Mouse (Mus musculus) cerebellum, postnatal 14 days (tissue): ENCODE measurements around the gene Jmjd1c.

Experiments used
- DNase-seq, 2 experiments: peaks; one replicate each; pipeline ENCODE4 v3.0.0; 2021; ENCODE audit warnings: mixed read lengths in 2 of 2

Gene Jmjd1c

DNA sequence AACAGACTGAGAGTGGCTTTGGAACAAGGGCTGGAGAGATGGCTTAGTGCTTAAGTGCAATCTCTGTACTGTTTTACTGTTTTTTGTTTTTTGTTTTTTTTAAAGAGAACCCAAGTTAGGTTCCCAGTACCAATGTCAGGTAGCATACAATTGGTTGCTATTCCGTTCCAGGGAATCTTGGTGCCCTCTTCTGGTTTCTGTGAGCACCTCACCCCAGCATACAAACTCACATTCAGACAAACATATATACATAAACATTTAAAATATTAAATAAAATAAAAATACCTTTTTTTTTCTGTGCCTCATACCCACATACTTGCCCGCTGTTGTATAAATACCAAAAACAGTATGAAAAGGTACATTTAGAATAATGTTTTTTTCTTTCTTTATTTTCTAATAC lies 38.4 kb downstream of the Jmjd1c start:
- no peak for DNase-seq

DNA sequence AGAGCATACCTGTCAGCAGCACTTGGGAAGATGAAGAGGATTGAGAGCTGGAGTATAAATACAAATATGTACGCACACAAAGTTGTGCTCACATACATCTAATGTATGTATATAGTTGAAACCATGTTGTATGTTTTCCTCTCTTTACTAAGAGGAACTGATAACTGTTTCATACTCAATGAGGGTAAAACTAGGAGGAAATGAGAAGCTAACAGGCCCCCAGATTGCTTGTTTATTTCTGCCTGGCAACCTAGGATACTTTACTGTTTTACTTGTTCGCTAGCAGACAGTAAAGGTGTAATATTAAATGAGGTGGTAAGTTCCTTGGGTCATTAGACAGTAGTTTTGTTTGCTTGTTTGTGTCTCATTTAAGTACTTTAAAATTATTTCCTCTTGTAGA lies 41.5 kb downstream of the Jmjd1c start:
- no peak for DNase-seq

DNA sequence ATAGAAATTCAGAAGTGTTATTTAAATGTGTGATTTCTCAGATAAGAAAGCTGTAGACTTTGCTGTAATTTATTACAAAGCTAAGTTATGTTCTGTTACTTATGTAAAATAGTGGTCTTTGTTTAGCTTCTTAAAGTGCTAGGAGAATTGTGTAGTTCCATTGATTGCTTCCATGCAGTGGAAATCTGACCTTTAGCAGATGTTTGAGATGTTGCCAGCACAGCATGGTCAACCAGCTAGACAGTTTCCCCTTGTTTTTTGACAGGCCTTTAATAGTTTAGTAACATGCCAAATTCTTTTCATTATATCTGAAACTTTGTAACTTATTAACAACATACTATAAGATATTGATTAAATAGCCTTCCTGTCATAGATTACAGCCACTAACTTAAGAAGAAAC lies 47.7 kb downstream of the Jmjd1c start:
- DNase-seq = no peak

DNA sequence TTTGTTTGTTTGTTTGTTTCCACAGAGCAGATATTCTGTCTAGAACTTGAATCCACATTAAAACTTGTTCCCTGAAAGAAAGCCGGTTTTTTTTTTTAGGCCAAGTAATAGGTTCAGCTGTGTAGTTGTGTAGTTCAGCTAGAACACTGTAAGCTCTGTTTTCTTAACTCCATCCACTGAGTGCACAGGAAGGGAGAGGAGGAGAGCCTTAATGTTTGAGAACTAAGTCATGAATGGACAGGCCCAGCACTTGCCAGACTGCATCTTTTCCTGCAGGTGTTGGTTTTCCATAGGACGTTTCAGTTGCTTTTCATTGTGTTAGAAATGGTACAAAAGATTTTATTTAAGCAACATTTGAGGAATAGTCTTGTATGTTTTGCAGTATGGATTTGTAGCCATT lies 48.3 kb downstream of the Jmjd1c start:
- DNase-seq = no peak

DNA sequence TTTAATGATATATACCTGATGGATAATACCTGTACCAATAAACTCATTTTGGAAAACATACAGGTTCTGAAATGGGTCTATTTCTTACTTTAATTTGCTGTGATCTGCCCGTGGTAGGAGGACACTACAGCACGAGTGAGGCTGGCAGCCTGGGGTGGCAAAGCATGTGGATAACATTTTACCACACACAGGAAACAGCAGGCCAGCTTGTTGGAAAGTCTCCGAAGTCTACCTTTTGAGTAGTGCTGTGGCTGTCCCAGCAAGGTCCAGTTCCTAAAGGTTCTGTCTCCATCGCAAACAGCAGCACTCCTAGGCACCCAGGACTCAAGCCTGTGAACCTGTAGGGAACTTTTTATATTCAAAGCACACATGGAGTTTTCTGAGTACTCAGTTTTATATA lies 49.7 kb downstream of the Jmjd1c start:
- DNase-seq = no peak

DNA sequence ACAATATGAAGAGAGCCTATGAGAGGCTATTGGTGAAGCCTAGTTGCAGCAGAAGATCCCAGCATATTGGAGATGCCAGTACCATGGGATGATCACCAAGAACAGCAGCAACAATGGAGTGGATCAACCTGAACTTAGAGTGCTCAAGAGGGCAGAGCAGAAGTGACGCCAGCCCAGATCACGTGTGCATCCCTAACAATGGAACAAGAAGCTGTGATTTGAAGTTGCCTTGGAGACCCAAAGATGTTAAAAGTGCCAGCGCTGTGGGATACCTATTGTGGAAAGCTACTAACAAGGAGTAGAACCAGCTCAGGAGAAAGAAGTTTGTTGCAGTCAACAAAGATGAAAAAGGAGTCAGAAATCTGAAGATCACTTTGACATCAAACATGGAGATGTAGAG lies 55.8 kb downstream of the Jmjd1c start:
- DNase-seq = no peak

DNA sequence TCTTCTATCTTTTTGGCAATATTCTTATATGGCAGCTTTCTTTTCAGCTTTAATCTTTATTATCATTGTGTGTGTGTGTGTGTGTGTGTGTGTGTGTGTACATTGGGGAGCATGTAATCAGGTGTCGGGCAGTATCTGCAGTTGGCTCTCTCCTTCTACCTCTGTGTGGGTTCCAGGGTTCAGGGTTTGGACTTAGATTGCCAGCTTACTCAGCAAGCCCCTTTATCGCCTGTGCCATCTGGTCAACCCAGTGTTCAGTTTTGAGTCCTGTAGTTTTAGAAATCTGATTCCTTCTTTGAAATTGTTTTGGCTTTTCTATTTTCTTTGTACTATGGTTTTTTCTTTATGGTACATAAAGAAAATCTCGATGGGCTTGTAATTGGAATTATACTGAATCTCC lies 58.7 kb downstream of the Jmjd1c start:
- DNase-seq = peak in 1 of 2 experiments; percentile 48

DNA sequence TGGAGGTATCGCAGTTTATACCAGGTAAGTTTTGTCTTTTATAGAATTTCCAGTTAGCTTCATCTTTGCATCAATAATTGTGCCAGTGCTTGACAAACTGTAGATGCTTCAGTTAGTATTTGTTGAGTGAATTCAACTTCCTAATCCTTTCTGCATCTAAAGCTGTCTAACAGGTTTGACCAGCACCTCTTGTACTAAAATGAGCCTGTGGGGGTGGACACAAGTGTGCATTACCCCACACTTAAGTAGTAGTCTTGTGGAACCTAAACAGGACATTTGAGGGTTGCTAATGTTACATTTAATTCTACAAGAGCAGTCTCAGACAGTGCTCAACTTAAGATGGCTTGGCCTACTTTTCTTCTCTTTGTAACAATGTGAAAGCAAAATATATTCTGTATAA lies 78.1 kb downstream of the Jmjd1c start:
- no peak for DNase-seq

DNA sequence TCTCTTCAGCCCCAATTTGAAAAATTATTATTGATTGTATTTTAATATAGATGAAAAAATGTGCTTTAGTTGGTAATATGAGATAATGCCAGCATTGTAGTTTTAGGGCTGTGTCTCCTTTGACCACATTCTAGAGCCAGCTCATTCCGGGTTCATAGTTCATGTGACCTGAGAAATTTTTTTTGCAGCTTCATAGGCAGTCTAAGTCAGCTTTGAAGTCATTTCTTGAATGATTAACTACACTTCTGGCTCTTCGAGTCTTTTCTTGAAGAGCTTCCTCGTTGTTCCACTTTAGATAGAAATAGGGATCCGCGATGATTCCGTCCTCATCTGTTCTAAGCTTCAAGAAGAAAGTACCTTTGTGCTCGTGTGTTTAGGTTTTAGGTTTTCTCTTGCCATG lies 80.1 kb downstream of the Jmjd1c start:
- no peak for DNase-seq

DNA sequence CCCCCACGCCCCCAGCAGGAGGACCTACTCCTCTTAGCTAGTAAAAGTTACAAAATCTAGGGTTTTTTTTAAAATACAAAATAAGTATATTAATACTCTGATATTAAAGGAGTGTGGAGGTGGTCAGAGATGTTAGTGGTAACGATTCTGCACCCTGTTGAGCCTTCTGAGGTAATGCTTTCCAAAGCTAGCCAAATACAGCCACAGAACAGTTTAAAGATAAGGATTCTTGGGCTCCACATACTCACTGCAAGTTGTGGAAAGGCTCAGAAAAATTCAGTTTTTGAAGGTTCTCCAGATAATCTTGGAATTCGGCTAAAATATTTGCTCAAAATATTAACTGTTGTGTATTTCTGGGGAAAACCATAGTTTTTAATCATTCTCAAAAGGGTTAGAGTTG lies 81.0 kb downstream of the Jmjd1c start:
- DNase-seq = no peak

DNA sequence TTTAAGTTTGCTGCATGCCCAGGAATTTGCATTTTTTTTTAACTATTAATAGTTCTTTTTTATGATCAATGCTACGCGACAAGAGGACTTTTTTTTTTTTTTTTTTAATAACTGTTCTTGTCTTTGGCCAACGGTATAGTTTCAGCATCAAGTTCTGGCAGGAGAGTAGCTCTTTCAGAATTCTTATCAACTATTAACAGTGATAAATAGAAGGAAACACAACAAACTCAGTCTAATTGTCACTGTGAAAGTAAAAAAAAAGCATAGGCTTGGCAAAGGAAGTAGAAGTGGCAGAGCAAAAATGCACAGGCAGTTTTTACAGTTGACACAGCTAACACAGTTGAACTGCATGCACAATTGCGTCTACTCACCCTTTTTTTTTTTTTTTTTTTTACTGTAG lies 81.5 kb downstream of the Jmjd1c start:
- DNase-seq = no peak

DNA sequence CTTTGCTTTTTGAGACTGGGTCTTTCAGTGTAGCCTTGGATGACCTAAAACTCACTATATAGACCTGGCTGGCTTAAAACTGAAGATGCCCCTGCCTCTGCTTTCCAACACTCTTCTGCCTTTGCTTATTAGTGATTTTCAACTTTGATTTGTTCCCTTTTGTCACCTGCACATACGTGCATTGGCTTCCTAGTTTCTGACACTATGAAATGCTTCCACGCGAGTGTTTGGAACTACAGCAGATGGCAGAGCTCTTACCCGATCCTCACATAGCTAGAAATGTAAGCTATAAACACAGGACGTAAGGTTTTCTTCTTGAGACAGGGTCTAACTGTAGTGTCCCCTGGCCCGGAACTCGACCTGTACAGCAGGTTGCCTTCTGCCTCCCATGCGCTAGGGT lies 84.1 kb downstream of the Jmjd1c start:
- no peak for DNase-seq

DNA sequence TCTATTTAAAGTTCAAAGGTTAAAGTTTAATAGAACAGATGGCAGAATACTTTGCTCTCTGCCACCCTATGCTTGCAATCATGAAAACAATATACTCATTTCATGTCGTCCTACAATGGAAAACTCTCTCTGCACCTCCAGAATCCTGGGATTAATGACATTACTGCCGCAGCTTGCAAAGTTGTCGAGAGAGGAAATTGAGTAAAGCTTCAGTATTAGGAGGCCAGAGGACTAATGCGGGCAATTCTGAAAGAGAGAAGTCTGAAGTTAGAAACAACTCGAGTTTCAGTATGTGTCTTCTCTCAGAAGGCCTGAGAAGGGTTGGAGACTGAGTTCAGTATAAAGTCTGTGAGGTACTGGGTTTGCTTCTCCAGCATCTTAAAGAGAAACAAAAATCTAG lies 84.9 kb downstream of the Jmjd1c start:
- no peak for DNase-seq

DNA sequence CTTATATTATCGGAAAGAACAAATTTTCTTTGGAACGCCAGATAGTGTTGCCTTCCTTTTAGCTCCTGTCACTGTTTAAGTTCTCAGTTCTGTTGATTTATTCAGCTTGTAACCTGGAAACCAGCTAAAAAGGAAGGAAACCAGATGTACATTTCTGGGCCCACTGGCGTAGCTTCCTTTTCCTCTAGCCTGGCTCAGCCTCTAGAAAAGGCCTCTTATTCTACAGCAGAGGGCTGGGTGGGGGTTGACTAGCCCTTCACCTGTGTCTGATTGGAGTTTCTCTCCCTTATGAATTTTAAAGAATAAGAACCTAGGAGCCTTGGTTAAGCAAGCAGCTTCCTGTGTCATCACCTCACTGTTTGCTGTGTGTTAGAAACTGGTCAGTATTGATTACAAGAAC lies 86.7 kb downstream of the Jmjd1c start:
- no peak for DNase-seq

DNA sequence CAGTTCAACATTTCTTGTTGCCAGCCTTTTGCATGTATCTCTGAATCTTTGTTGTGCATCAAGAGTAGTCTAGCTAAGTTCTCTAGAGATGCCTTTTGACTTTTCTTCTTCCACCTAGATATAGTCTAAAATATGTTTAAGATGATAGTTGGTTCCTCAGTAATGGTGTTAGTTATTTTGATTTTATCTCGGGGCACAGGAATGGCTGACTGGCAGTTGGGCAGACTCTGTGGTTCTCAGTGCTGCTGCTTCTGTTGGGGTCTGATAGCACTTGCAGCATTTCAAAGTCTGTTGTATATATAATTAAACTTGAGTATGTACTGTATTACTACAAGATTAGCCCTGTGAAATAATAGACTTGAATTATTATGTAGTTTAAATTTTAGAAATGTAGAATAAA lies 87.2 kb downstream of the Jmjd1c start:
- no peak for DNase-seq

DNA sequence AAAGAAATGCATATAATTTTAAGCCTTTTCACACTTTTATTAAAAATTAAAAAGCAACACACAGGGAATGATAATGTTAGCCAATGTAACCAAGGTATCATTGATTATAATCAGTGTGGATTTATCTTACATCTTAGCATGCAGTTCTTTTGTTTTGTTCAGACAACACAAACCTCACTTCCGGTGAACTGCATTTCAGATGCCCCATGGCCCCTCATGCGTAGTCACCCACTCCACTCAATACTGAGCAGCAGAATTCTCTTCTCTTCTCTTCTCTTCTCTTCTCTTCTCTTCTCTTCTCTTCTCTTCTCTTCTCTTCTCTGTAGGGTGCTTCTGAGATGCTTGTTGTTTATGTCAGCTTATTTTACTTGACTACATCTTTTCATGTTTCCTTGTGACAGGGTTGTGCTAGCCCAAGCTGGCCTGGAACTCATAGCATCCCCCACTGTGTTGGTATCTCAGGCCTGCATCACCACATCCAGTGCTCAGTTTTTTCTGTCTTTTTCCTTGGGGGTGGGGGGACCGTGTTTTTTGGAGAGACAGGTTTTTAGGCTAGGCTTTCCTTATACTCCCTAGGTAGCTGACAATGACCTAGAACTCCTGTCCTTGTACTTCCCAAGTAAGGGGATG lies 88.6 kb downstream of the Jmjd1c start:
- no peak for DNase-seq

DNA sequence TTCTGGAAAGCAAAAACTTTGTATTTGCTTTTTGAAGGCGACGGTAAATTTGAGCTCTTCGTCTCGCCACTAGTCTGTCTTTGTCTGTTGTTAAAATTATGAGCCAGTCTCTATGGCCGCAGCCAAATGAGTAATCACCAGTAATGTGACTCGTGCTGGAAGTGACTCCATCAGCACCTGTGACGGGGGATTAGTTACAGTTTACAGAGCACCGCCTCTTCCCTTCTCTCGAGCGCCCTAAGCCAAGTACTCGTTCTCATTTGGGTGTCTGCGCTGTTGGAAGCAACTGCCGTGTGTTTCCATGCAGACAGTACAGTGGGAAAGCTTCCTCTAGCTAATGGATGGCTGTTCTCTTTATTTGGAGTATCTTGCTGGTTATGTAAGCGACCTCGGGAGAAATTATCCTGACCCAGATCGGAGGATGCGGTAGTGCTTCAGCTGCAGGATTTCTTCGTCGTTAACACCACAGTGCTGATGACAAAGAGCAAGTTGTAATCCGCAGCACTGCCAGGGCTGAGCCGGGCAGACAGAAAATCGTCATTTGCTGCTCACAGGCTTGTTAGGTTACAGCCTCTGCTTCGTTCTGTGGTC lies 89.7 kb downstream of the Jmjd1c start:
- DNase-seq = peak; percentile 75 to 85

DNA sequence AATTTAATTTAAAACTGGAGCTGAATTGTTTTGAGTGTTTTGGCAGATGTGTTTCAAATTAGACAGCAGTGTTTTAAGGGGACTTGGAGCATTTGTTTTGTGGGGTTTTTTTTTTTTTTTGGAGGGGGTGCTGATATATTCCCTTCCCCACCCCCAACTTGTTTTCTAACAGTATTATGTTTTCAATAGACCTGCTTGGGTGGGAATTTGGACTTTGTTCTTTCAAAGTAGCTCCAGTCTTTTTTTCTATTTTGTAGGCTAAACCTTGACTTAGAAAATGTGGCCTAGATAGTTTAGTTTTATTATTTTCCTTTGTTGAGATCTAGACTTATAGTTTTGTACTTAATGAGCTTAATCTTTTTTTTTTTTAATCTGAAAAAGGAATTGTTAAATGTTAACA lies 90.6 kb downstream of the Jmjd1c start:
- no peak for DNase-seq

DNA sequence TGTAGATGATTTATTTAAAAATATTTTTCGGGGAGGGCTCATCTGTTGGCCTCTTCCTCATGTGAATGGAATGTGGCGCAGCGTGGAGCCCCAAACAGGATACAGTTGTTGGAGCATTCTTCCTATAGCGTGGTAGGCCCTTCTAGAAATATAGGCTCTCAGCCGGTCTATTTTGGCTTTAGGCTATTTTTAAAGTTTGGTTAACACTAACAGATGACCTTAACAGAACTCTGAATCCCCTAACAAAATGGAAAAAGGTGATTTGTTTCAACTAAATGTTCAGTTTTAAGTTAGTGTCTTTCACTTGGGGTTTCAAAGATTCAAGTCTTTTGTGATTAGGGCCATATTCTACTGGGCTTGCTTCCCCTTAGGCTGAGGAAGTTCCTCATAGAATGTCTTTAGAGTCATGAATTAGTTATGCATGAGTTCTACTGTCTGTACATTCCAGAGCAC lies 91.1 kb downstream of the Jmjd1c start:
- no peak for DNase-seq

DNA sequence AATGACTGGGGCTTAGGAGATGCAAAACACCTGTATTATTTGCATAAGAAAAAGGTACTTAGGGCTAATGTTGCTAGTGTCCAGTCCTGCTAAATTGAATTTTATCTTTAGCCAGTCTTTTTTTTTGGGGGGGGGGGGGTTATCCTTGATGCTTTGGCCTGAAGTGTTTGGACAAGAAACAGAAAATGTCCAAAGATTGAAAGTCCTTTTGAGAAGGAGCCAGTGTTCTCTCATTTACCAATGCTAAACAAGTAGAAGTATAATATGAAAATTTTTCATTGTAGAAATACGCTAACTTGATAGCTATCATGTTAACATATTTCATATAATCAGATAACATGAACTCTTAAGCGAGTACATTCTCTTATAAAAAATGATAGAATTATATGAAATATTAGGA lies 92.0 kb downstream of the Jmjd1c start:
- DNase-seq = no peak

DNA sequence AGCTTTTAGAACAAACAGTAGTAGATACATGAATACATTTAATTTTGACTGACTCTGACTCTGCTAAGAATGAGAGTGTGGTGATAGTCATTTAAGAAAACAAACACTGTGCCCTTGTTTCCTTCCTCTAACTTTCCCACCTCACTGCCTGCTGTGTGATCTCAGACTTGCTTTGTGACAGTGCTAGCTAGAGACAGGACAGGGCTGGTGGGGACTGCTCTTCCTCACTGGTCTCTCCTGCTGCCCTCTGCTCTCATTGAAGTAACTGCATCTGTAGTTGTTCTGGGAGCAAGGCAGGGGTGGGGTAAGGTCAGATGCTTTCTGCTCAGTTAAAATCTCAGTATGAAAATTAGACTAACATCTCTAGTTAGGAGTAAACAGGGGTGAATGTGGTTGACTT lies 93.1 kb downstream of the Jmjd1c start:
- DNase-seq = no peak

DNA sequence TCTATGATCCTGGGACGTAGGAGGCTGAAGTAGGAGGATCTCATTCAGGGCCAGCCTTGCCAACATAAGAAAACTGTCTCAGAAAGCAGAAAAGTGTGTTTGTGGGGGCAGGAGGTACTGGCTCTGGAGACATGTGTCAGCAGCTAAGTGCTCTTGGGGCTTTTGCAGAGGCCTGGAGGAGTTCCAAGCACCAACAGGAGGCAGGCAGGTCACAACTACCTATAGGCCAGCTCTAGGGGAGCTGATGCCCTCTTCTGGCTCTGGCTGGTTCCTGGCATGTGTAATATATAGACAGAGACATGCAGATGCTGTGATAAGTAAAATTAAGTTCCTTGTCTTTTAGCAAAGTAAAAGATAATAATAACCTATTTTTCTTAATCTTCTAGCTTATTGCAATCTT lies 94.3 kb downstream of the Jmjd1c start:
- DNase-seq = peak; percentile 44 to 66

DNA sequence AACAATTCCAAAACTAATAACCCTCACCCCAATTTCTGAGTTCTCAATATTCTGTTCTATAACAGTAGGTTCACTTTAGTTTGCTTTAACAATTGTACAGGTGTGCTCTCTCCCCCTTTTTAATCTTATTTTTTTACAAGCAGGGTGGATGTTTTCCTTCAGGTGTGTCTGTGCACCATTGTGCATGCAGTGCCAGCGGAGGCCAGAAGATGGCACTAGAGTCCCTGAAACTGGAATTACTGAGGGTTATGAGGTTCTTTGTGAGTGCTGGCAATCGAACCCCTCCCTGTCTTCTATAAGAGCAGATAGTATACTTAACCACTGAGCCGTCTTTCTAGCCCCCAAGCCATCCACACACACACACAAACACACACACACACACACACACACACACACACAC lies 96.4 kb downstream of the Jmjd1c start:
- DNase-seq = peak in 1 of 2 experiments; percentile 62

DNA sequence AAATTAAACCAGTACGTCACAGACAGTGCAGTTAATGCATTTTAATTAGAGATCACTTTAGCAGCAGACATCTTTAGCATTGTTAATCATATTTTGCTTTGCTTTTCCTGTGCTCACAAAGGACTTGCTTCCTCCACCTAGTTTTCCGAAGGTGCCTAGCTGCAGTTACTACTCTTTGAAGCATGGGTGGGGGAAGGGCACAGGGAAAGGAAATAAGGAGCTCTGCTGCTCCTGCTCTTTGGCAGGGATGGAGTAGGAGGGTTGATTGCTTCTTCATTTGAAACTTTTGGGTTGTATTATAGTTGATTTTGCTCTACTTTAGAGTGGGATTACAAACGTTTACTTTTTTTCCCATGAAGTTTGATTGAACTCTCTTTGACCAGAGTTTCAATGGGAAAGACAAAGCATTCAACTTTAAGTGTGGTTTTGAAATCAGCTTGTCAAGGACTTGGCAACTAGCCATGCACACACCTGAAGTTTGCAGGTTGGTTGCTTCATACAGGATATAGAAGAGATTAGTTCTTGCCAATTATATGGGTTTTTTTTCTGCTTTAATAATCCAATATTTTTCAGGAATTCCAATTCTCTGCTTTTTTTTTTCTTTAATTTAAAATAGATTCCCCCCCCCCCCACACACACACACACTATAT lies 97.2 kb downstream of the Jmjd1c start:
- no peak for DNase-seq

DNA sequence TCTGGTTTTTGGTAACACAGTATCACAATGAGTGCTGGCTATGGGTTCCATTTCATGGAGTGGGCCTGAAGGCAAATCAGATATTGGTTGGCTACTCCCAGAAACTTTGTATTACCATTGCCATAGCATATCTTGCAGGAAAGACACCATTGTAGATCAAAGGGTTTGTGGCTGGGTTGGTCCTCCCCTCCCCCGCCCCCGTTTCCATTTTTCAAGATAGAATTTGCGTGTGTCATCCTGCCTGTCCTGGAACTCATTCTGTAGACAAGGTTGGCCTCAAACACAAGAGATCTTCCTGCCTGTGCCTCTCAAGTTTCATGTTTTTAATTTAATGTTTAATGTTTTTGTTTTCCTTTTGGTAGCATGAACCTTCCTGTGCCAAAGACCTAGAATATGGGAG lies 98.1 kb downstream of the Jmjd1c start:
- DNase-seq = no peak
